Mouse (Mus musculus): ENCODE measurements around the gene Gapdhs. TPM values are rescaled to one million over a fixed set of nuclear protein-coding genes. Genes with fewer than 3 reads are reported as not detected.

Gapdhs gene
- polyA plus RNA-seq, 1 experiment from 2014 or later, result not detected

DNA sequence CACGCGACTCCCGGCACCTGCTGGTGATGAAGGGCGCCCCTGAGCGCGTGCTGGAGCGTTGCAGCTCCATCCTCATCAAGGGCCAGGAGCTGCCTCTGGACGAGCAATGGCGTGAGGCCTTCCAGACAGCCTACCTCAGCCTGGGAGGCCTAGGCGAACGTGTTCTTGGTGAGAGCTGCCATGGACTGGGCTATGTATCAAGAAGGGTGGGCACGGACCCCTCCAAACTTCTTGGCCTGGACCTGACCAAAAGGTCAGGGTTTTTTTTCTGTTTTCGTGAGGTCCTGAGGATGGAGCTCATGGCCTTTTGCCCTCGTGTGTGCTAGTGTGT is 25.8 kb downstream of the Gapdhs start:
- no peak overlapping the region for H3K27ac ChIP-seq (ENCODE audit: poor library complexity, severe bottlenecking)
- peaks cover 13% of the 10 kb centered on the region for H3K4me1 ChIP-seq (replicated peaks)
- H3K9me3 ChIP-seq (replicated peaks), result no peaks in the 10 kb centered on the region
- H3K4me2 ChIP-seq, result peak overlapping the region; percentile 72
- 12% methylated on average over 14 of the region's 14 CpGs for WGBS
- peak overlapping the region; percentile 41 for H3K4me3 ChIP-seq
- 0 out of 2 replicates have a peak overlapping the region, but pooled peaks have one; percentile 21 for H3K9ac ChIP-seq
- H3K27me3 ChIP-seq (replicated peaks), result peaks cover 81% of the 10 kb centered on the region
- H3K36me3 ChIP-seq, result no peaks in the 10 kb centered on the region
- no peak for ATAC-seq (ENCODE audit: insufficient number of reproducible peaks, low FRiP score)

DNA sequence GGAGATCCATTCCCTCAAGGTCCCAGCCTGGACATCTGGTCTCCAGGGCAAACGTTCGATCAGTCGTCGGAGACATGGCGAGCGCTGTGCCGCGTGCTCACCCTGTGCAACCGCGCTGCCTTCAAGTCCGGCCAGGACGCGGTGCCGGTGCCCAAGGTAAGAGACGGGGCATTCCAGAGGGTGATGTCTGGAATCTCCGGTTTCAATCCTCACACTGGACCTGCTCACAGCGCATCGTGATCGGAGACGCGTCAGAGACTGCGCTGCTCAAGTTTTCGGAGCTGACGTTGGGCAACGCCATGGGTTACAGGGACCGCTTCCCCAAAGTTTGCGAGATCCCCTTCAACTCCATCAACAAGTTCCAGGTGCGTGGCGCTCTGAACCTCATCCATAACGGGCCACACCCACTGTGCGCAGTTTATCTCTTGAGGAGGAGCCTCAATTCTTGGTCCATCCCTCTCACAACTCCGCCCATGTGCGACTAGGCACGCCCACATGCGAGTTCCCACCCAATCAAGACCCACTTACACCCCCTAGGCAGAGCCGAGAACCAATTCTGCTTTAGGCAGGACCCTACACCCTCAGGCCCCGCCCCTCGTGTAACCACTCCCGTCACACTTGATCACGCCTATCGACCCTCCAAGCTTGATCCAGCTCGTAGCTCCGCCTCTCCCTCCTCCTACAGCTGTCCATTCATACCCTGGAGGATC is 26.3 kb downstream of the Gapdhs start:
- H3K4me1 ChIP-seq (replicated peaks), result peaks cover 13% of the 10 kb centered on the region
- peak; percentile 87 for ATAC-seq (ENCODE audit: insufficient number of reproducible peaks, low FRiP score)
- peak overlapping the region; percentile 72 for H3K4me2 ChIP-seq
- H3K9ac ChIP-seq, result 0 out of 2 replicates have a peak overlapping the region, but pooled peaks have one; percentile 21
- H3K4me3 ChIP-seq, result peak overlapping the region; percentile 41
- H3K27me3 ChIP-seq (replicated peaks), result peaks cover 78% of the 10 kb centered on the region
- WGBS, result 4% methylated on average over 43 of the region's 43 CpGs
- no peak overlapping the region for H3K27ac ChIP-seq (ENCODE audit: poor library complexity, severe bottlenecking)
- H3K9me3 ChIP-seq (replicated peaks), result no peaks in the 10 kb centered on the region
- H3K36me3 ChIP-seq, result no peaks in the 10 kb centered on the region

DNA sequence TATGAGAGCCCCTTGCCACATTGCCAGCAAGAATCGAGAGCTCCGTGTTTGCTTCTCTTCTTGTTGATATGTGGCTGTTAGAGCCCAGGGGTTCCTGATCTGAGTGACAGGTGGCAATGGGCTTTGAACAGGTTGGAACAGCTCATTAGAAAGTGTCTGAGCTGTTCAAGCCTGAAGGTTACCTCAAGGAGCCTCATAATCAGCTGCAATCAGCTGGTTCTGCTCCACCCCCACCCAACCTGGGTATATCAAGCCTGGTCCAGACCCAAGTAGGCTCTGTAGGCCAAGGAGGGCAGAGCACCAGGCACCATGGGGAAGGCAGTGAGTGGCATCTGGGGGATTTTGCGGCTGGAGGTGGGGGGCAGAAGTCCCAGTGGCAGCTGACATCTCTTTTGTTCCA is 31.5 kb downstream of the Gapdhs start, which contains the start of gene Atp4a:
Gene Atp4a, plus strand, starts transcription at position 268 of the 400 bp plus-strand sequence.
- ATAC-seq (ENCODE audit: insufficient number of reproducible peaks, low FRiP score), result no peak

DNA sequence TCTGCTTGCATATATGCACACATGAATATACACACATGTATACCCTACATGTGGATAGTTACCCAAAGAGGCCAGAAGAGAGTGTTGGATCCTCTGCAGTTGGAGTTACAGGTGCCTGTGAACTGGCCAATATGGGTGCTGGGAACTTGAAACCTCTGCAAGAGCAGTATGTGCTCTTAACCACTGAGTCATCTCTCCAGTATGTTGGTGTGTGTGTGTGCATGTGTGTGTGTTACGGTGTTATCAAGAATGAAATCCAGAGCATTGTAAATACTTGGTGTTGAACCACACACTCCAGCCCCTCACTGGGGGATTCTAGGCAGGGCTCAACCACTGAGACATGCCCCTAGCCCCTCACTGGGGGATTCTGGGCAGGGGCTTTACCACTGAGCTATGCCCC is 36.0 kb downstream of the Gapdhs start:
- Histone ChIP-seq H3K9ac (no peak overlapping the region), H3K27ac (ENCODE audit: poor library complexity, severe bottlenecking) (peak overlapping the region; percentile 92; the same call in 1 of the 2 replicates), H3K27me3 (replicated peaks) (peaks cover 13% of the 10 kb centered on the region; the same call in 1 of the 2 replicates), H3K9me3 (replicated peaks) (no peaks in the 10 kb centered on the region), H3K36me3 (no peaks in the 10 kb centered on the region), H3K4me3 (no peak overlapping the region), H3K4me2 (no peak overlapping the region), H3K4me1 (replicated peaks) (peaks cover 17% of the 10 kb centered on the region)
- WGBS, result 78% methylated on average over 1 of the region's 1 CpGs
- no peak for ATAC-seq (ENCODE audit: insufficient number of reproducible peaks, low FRiP score)

More for the DNA sequence above, 31.5 kb downstream of the Gapdhs start, which contains the start of gene Atp4a:
- H3K9me3 ChIP-seq (replicated peaks), result no peaks in the 10 kb centered on the region
- peaks cover 11% of the 10 kb centered on the region for H3K4me1 ChIP-seq (replicated peaks)
- H3K9ac ChIP-seq, result no peak within 1 kb of the TSS
- no peak within 1 kb of the TSS for H3K4me2 ChIP-seq
- peaks cover 44% of the 10 kb centered on the region for H3K27me3 ChIP-seq (replicated peaks)
- H3K36me3 ChIP-seq, result no peaks in the 10 kb centered on the region
- H3K4me3 ChIP-seq, result no peak within 1 kb of the TSS
- WGBS, result 74% methylated on average over 3 of the region's 3 CpGs
- H3K27ac ChIP-seq (ENCODE audit: poor library complexity, severe bottlenecking), result no peak within 1 kb of the TSS

DNA sequence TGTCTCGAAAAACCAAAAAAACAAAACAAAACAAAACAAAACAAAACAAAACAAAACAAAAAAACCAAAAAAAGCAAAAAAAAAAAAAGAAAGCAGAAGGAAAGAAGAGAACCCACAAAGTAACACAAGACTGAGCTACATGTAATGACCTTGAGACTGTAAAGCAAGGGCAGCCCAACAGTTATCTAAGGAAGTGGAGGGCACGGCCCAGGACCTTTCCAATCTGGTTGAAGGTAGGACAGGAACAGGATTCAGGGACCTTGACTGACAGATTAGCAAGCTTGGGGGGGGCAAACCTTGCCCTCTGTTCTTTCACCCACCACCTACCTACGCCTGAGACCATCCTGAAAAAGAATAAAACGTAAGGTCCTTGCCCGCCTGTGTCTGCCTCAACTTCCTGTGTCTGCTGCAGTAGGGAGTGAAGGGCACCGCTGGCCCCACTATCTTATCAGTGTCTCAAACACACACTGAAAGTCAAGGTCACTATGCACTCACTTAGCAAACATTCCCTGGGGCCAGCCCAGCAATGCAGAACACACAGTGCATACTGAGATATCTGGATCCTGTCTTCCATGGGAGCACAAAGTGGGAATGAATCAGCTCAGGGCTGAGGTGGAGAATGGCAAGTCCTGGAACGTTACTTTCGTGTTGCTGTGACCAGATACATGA is 37.1 kb downstream of the Gapdhs start:
- H3K4me3 ChIP-seq, result no peak overlapping the region
- 18% methylated on average over 8 of the region's 8 CpGs for WGBS
- ATAC-seq (ENCODE audit: insufficient number of reproducible peaks, low FRiP score), result peak; percentile 79
- peaks cover 17% of the 10 kb centered on the region for H3K4me1 ChIP-seq (replicated peaks)
- peaks cover 7% of the 10 kb centered on the region; the same call in 1 of the 2 replicates for H3K27me3 ChIP-seq (replicated peaks)
- H3K4me2 ChIP-seq, result peak overlapping the region; percentile 25
- peak overlapping the region; percentile 92 for H3K27ac ChIP-seq (ENCODE audit: poor library complexity, severe bottlenecking)
- H3K36me3 ChIP-seq, result no peaks in the 10 kb centered on the region
- H3K9ac ChIP-seq, result no peak overlapping the region
- no peaks in the 10 kb centered on the region for H3K9me3 ChIP-seq (replicated peaks)

DNA sequence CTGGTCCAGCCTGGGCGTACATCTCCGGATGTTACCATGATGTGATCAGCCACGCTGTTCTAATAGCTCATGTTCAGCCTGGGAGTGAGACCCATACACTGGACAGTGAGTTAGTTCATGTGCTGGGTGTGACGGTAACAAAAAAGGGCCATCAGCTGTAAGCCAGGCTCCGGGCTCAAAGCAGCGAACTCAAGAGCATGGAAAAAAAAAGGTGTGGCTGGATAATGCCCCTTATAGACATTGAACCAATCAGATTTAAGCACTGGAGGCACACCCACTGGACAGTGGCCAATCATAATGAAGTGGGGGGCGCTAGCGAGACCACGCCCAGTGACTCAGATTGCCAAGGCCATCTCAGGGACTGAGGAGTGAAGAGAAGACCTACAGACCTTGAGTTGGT is 44.9 kb downstream of the Gapdhs start, which contains the start of gene 2200002J24Rik:
Gene 2200002J24Rik, plus strand, starts transcription at position 338 of the 400 bp plus-strand sequence.
- Histone ChIP-seq H3K4me2 (no peak within 1 kb of the TSS), H3K27ac (ENCODE audit: poor library complexity, severe bottlenecking) (no peak within 1 kb of the TSS), H3K4me1 (replicated peaks) (peaks cover 6% of the 10 kb centered on the region), H3K9ac (no peak within 1 kb of the TSS), H3K36me3 (no peaks in the 10 kb centered on the region), H3K27me3 (replicated peaks) (no peaks in the 10 kb centered on the region), H3K9me3 (replicated peaks) (no peaks in the 10 kb centered on the region), H3K4me3 (no peak within 1 kb of the TSS)
- 34% methylated on average over 9 of the region's 9 CpGs for WGBS
- no peak; the same call in 1 of the 2 replicates for ATAC-seq (ENCODE audit: insufficient number of reproducible peaks, low FRiP score)

DNA sequence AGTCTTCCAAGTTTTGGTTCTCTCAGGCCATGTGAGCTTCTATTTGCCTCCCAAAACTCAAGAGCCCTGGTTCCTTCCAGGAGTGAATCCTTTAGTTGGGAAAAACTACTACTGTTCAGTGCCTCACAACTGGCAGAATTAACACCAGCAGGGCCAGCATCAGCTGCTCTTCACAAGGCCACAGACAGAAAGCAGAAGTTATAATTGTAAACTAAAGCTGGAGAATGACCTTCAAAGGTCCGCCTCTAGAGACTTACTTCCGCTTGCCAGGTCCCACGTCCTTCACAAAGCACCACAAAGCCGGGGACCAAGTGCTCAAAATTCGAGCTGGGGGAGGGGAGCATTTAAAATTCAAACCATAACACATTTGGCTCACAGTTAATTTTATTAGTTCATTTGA is 45.4 kb downstream of the Gapdhs start:
- no peaks in the 10 kb centered on the region for H3K9me3 ChIP-seq (replicated peaks)
- H3K4me2 ChIP-seq, result no peak overlapping the region
- H3K36me3 ChIP-seq, result no peaks in the 10 kb centered on the region
- no peak overlapping the region for H3K27ac ChIP-seq (ENCODE audit: poor library complexity, severe bottlenecking)
- H3K4me1 ChIP-seq (replicated peaks), result peaks cover 6% of the 10 kb centered on the region
- no peak overlapping the region for H3K9ac ChIP-seq
- no peak overlapping the region for H3K4me3 ChIP-seq
- H3K27me3 ChIP-seq (replicated peaks), result no peaks in the 10 kb centered on the region
- WGBS, result 59% methylated on average over 5 of the region's 5 CpGs
- ATAC-seq (ENCODE audit: insufficient number of reproducible peaks, low FRiP score), result no peak

DNA sequence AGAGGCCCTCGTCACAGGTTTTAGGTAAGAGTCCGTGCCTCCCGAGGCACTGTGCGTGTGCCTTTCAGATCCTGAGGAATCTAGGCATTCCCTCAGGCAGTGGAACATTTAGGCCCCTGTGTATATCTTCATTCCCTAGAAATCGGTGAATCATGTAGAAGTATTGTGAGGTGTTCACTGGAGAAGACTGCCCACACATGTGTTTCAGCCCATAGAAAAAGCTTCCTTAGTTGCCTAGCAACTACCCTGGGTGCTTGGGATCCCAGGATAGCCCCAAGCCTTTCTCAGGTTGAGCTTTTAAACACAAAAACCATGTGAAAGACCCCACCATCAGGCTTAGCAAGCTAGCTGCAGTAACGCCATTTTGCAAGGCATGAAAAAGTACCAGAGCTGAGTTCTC is 55.2 kb downstream of the Gapdhs start:
- Histone ChIP-seq H3K9ac (no peak overlapping the region), H3K4me3 (no peak overlapping the region), H3K27me3 (replicated peaks) (peaks cover 19% of the 10 kb centered on the region), H3K27ac (ENCODE audit: poor library complexity, severe bottlenecking) (no peak overlapping the region), H3K4me1 (replicated peaks) (no peaks in the 10 kb centered on the region), H3K9me3 (replicated peaks) (no peaks in the 10 kb centered on the region), H3K4me2 (no peak overlapping the region), H3K36me3 (no peaks in the 10 kb centered on the region)
- 74% methylated on average over 6 of the region's 6 CpGs for WGBS
- ATAC-seq (ENCODE audit: insufficient number of reproducible peaks, low FRiP score), result no peak

DNA sequence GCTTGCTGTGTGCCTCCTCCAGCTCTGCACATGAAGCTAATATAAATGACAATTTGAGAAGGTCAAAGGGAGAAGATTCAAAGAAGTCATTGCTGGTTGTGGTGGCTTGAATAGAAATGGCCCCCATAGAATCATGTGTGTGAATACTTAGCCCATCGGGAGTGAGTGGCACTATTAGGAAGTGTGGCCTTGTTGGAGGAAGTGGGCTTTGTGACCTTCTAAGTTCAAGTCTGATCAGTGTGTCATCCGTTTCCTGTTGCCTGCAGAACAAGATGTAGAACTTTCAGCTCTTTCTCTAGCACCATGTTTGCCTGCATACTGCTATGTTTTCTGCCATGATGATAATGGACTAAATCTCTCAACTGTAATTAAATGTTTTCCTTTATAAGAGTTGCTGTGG is 60.1 kb downstream of the Gapdhs start:
- H3K4me1 ChIP-seq (replicated peaks), result no peaks in the 10 kb centered on the region; the same call in 1 of the 2 replicates
- no peak overlapping the region for H3K9ac ChIP-seq
- H3K27me3 ChIP-seq (replicated peaks), result peaks cover 18% of the 10 kb centered on the region
- H3K27ac ChIP-seq (ENCODE audit: poor library complexity, severe bottlenecking), result no peak overlapping the region
- no peaks in the 10 kb centered on the region for H3K36me3 ChIP-seq
- H3K4me3 ChIP-seq, result no peak overlapping the region
- WGBS, result 64% methylated on average over 2 of the region's 2 CpGs
- no peak for ATAC-seq (ENCODE audit: insufficient number of reproducible peaks, low FRiP score)
- 0 out of 2 replicates have a peak, but pooled peaks cover 3% of the 10 kb centered on the region for H3K9me3 ChIP-seq (replicated peaks)
- no peak overlapping the region for H3K4me2 ChIP-seq

DNA sequence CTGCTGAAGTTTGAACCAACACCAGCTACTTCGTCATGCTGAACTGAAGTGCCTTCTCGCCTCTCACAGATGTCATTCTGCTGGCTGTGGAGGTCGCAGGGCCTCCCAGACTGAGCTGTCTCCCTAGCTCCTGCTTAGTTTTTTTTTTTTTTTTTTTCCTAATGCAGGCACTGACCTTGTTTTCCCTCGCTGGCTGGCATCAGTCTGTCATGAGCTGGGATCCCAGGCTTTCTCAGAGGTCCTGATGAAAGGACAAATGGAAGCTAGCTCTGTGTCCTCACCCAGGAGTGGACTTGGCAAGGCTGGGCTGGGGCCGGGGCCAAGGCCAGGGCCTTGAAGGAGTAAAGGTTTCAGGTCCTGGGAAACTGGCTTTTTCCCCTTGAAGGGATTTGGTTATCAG is 61.6 kb downstream of the Gapdhs start:
- no peaks in the 10 kb centered on the region for H3K36me3 ChIP-seq
- H3K9ac ChIP-seq, result no peak overlapping the region
- no peak overlapping the region for H3K4me3 ChIP-seq
- 0 out of 2 replicates have a peak, but pooled peaks cover 5% of the 10 kb centered on the region for H3K9me3 ChIP-seq (replicated peaks)
- H3K4me2 ChIP-seq, result no peak overlapping the region
- H3K27ac ChIP-seq (ENCODE audit: poor library complexity, severe bottlenecking), result no peak overlapping the region
- H3K4me1 ChIP-seq (replicated peaks), result no peaks in the 10 kb centered on the region; the same call in 1 of the 2 replicates
- ATAC-seq (ENCODE audit: insufficient number of reproducible peaks, low FRiP score), result no peak
- WGBS, result 48% methylated on average over 5 of the region's 5 CpGs
- 0 out of 2 replicates have a peak, but pooled peaks cover 4% of the 10 kb centered on the region for H3K27me3 ChIP-seq (replicated peaks)
